8 mouse cellular contexts compared by ENCODE assay signal in the genomic region with DNA sequence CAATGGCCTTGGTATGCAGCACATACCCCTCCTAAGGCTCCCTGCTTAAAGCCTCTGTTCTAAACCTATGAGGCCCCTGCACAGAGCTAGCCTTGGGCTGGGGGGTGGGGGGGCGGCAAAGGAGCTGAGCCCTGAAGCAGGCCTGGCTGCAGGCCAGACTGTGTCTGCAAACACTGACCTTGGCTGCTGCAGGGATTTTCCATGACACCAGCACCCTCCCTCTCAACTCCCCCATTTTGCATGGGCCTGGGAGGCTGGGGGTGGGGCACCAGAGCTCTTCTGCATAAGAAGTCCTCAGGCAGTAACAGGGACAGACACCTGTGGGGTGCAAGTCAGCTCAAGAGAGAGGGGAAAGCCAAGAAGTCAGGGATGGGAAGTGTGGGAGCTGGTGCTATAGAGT. TPM values are rescaled to one million over a fixed set of nuclear protein-coding genes. Genes with fewer than 3 reads are reported as not detected.
A peak's percentile ranks its signal among the peaks of the same experiment; 100 is the strongest.
DNase-seq lines count a peak whose midpoint lies in the region; ATAC-seq lines count a peak whose summit lies in the region.

No protein-coding gene starts in this region.

- H3K27ac ChIP-seq in neural tube, embryonic 14.5 days (ENCODE audit: low read depth, low read length) = no peak overlapping the region
- H3K27ac ChIP-seq in heart, embryonic 12.5 days (ENCODE audit: poor library complexity, severe bottlenecking) = peak overlapping the region; percentile 88
- H3K27ac ChIP-seq in stomach, embryonic 15.5 days = peak overlapping the region; percentile 87

- peak; percentile 19; the same call in 1 of the 2 replicates for ATAC-seq in neural tube, embryonic 14.5 days (ENCODE audit: low read depth)
- peak; percentile 84 for ATAC-seq in heart, embryonic 12.5 days (ENCODE audit: insufficient number of reproducible peaks, low FRiP score)
- peak; percentile 67; the same call in 1 of the 2 replicates for ATAC-seq in stomach, embryonic 15.5 days (ENCODE audit: insufficient read depth, low FRiP score, low read depth)

- 25% methylated on average over 1 of the region's 1 CpGs for WGBS in neural tube, embryonic 14.5 days
- 13% methylated on average over 1 of the region's 1 CpGs for WGBS in heart, embryonic 12.5 days
- WGBS in stomach, embryonic 15.5 days = 0% methylated on average over 1 of the region's 1 CpGs

- no peaks in the 10 kb centered on the region for H3K27me3 ChIP-seq in neural tube, embryonic 14.5 days (ENCODE audit: control insufficient read depth, insufficient read depth, low read length)
- H3K27me3 ChIP-seq in heart, embryonic 12.5 days (replicated peaks) = no peaks in the 10 kb centered on the region
- H3K27me3 ChIP-seq in stomach, embryonic 15.5 days (replicated peaks) = no peaks in the 10 kb centered on the region

- no peaks in the 10 kb centered on the region for H3K4me1 ChIP-seq in neural tube, embryonic 14.5 days (ENCODE audit: control insufficient read depth, insufficient read depth, low read length)
- H3K4me1 ChIP-seq in heart, embryonic 12.5 days (replicated peaks) = peaks cover 72% of the 10 kb centered on the region
- peaks cover 50% of the 10 kb centered on the region for H3K4me1 ChIP-seq in stomach, embryonic 15.5 days

- no peaks in the 10 kb centered on the region for H3K9me3 ChIP-seq in neural tube, embryonic 14.5 days (ENCODE audit: control insufficient read depth, low read length)
- no peaks in the 10 kb centered on the region for H3K9me3 ChIP-seq in heart, embryonic 12.5 days (replicated peaks)
- no peaks in the 10 kb centered on the region for H3K9me3 ChIP-seq in stomach, embryonic 15.5 days

- no peak for DNase-seq in neural tube, embryonic 10.5 days (ENCODE audit: extremely low spot score, low spot score)
- DNase-seq in kidney, postnatal 14 days = peak; percentile 82
- no peak for DNase-seq in right cerebral cortex, adult 18-20 months
- no peak for DNase-seq in thymus, postnatal 14 days
- DNase-seq in cerebellum, adult 11-12 months = no peak

- no peak overlapping the region for H3K4me2 ChIP-seq in neural tube, embryonic 14.5 days (ENCODE audit: low read depth, low read length)
- H3K4me2 ChIP-seq in heart, embryonic 12.5 days = peak overlapping the region; percentile 42
- H3K4me2 ChIP-seq in stomach, embryonic 15.5 days = peak overlapping the region; percentile 28

- no peaks in the 10 kb centered on the region for H3K36me3 ChIP-seq in neural tube, embryonic 14.5 days (ENCODE audit: control insufficient read depth, insufficient read depth, low read length)
- no peaks in the 10 kb centered on the region for H3K36me3 ChIP-seq in heart, embryonic 12.5 days
- no peaks in the 10 kb centered on the region for H3K36me3 ChIP-seq in stomach, embryonic 15.5 days

- no peak overlapping the region for H3K9ac ChIP-seq in neural tube, embryonic 14.5 days (replicated peaks; ENCODE audit: low read depth, low read length)
- peak overlapping the region; percentile 42; the same call in 1 of the 2 replicates for H3K9ac ChIP-seq in heart, embryonic 12.5 days
- H3K9ac ChIP-seq in stomach, embryonic 15.5 days = no peak overlapping the region

- no peak overlapping the region for H3K4me3 ChIP-seq in neural tube, embryonic 14.5 days (ENCODE audit: low read depth, low read length)
- H3K4me3 ChIP-seq in heart, embryonic 12.5 days = no peak overlapping the region
- no peak overlapping the region for H3K4me3 ChIP-seq in stomach, embryonic 15.5 days (replicated peaks)

RNA-seq across cellular contexts. Expression of a gene that starts 26.3 kb away (rescaled TPM):
- 10.5 and 12.9 TPM in 2 replicates for polyA plus RNA-seq in neural tube, embryonic 14.5 days (2014; fragmentation: Nextera tagmentation; extraction: Ambion mirVana)
- 45.1 and 46.2 TPM in 2 replicates for polyA plus RNA-seq in heart, embryonic 12.5 days (2016; fragmentation: Nextera tagmentation; extraction: Ambion mirVana)
- polyA plus RNA-seq in stomach, embryonic 15.5 days (2015; fragmentation: Nextera tagmentation; extraction: Ambion mirVana) = 13.5 and 15.3 TPM in 2 replicates

RNA-seq across cellular contexts. Expression of a gene that starts 33.5 kb away (rescaled TPM):
- 33.1 and 37.1 TPM in 2 replicates for polyA plus RNA-seq in neural tube, embryonic 14.5 days (2014; fragmentation: Nextera tagmentation; extraction: Ambion mirVana)
- polyA plus RNA-seq in heart, embryonic 12.5 days (2016; fragmentation: Nextera tagmentation; extraction: Ambion mirVana) = 21.4 and 24.9 TPM in 2 replicates
- 26.8 and 27.9 TPM in 2 replicates for polyA plus RNA-seq in stomach, embryonic 15.5 days (2015; fragmentation: Nextera tagmentation; extraction: Ambion mirVana)

RNA-seq across cellular contexts. Expression of a gene that starts 52.4 kb away (rescaled TPM):
- polyA plus RNA-seq in neural tube, embryonic 14.5 days (2014; fragmentation: Nextera tagmentation; extraction: Ambion mirVana) = 23.7 and 29.3 TPM in 2 replicates
- polyA plus RNA-seq in heart, embryonic 12.5 days (2016; fragmentation: Nextera tagmentation; extraction: Ambion mirVana) = 264 and 282 TPM in 2 replicates
- 218 TPM in 2 replicates for polyA plus RNA-seq in stomach, embryonic 15.5 days (2015; fragmentation: Nextera tagmentation; extraction: Ambion mirVana)

Comparison
In these comparisons a context has a peak if more than half of its experiments do, and no peak if none do; other contexts are left out.
1. ATAC-seq: peak in every context shown above with its lines; median percentile 84 in heart, embryonic 12.5 days; 67 in stomach, embryonic 15.5 days; 19 in neural tube, embryonic 14.5 days.